Mouse (Mus musculus): ENCODE measurements around the gene Nphp3.

Nphp3 gene

GRCm38 (mm10) chr9:104001921-104002859 lies at the start of gene Nphp3:
Gene Nphp3 (plus strand): TSS chr9:104002544.
- peak; percentile 100 for DNase-seq (ENCODE audit: low read depth, low spot score)
- no peaks in the 10 kb centered on the region for H3K36me3 ChIP-seq (ENCODE audit: control insufficient read depth, insufficient read depth, low read length, poor library complexity, severe bottlenecking)
- no peaks in the 10 kb centered on the region for H3K27me3 ChIP-seq (ENCODE audit: control insufficient read depth, insufficient read depth, low read length, poor library complexity, severe bottlenecking)

GRCm38 (mm10) chr9:103958722-103959121 lies 43.6 kb upstream of the Nphp3 start:
- no peaks in the 10 kb centered on the region for H3K36me3 ChIP-seq (ENCODE audit: control insufficient read depth, insufficient read depth, low read length, poor library complexity, severe bottlenecking)
- DNase-seq (ENCODE audit: low read depth, low spot score) = no peak

DNA sequence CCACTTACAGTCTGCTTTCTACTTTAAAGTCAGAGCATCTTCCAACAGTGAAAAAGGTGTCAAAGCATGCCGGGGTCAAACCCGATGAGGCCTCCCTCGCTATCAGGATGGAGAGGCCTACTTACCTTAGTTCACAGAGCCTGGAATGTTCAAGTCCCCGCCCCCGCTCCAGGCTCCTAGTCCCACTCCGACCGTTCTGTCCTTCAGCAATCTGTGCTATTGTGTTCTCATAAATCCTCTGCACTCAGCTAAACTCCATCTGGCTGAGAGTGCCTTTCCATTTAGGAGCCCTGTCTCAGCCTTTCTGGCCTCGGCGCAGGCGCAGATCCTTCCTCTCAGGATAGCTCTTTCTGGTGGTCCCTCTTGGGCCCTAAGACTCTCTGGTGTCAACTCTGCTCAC lies 42.4 kb upstream of the Nphp3 start:
- Histone ChIP-seq H3K36me3 (ENCODE audit: control insufficient read depth, insufficient read depth, low read length, poor library complexity, severe bottlenecking) (no peaks in the 10 kb centered on the region), H3K27me3 (ENCODE audit: control insufficient read depth, insufficient read depth, low read length, poor library complexity, severe bottlenecking) (no peaks in the 10 kb centered on the region)
- DNase-seq (ENCODE audit: low read depth, low spot score) = no peak

More at GRCm38 (mm10) chr9:103958722-103959121, 43.6 kb upstream of the Nphp3 start:
- no peaks in the 10 kb centered on the region for H3K27me3 ChIP-seq (ENCODE audit: control insufficient read depth, insufficient read depth, low read length, poor library complexity, severe bottlenecking)

DNA sequence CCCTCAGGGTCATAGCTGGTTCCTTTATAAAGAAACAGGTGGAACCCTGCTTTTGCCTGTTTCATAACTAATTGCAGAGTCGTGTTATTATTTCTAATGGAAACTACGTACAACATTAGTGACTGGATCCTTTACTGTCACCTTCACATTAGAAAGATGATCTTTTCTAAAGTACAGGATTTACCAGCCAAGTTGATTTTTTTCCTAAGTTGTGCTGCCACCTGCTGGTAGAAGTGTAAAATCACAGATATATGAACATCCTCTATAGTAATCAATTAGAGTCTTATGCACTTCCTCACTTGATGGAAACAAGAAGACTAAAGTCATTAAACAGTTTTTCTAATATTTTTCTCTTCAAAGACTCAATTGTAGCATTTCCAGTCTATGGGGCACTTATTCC lies 5.8 kb upstream of the Nphp3 start:
- peak; percentile 82 for DNase-seq (ENCODE audit: low read depth, low spot score)
- no peaks in the 10 kb centered on the region for H3K36me3 ChIP-seq (ENCODE audit: control insufficient read depth, insufficient read depth, low read length, poor library complexity, severe bottlenecking)
- H3K27me3 ChIP-seq (ENCODE audit: control insufficient read depth, insufficient read depth, low read length, poor library complexity, severe bottlenecking) = no peaks in the 10 kb centered on the region

DNA sequence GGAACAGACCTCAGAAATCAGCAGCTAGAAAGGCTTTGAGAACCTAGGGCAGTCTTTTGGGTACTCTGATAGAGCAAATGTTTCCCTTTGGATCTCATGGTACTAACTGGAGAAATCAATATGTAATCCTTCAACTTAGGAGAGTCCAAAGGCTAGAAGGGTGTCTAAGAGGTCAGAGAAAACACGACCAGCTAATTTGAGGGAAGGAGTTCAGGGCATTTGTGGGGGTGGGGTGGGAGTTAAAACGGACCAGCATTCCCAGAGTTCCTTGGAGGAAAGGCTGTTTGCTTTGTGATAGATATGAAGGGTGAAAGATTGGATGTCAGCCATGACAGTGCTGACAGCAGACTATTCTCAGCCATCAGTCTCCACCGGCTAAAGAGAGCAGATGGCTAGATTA lies 1.7 kb upstream of the Nphp3 start:
- no peaks in the 10 kb centered on the region for H3K27me3 ChIP-seq (ENCODE audit: control insufficient read depth, insufficient read depth, low read length, poor library complexity, severe bottlenecking)
- H3K36me3 ChIP-seq (ENCODE audit: control insufficient read depth, insufficient read depth, low read length, poor library complexity, severe bottlenecking) = no peaks in the 10 kb centered on the region
- no peak for DNase-seq (ENCODE audit: low read depth, low spot score)

DNA sequence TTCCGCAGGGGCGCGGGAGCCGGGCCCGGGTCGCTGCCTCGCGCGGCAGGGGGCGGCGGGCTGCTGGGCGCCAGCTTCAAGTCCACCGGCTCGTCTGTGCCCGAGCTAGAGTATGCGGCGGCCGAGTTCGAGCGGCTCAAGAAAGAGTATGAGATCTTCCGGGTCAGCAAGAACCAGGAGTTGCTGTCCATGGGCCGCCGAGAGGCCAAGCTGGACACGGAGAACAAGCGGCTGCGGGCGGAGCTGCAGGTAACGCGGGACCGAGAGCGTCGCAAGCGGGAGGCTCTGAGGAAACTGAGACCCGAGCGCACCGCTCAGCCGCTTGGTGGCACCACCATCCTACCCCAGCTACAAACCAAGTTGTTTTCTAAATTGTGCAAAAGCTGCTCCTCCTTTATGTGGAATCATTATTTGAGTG lies 578 bp downstream of the Nphp3 start:
- H3K36me3 ChIP-seq (ENCODE audit: control insufficient read depth, insufficient read depth, low read length, poor library complexity, severe bottlenecking) = no peaks in the 10 kb centered on the region
- DNase-seq (ENCODE audit: low read depth, low spot score) = peak; percentile 84
- no peaks in the 10 kb centered on the region for H3K27me3 ChIP-seq (ENCODE audit: control insufficient read depth, insufficient read depth, low read length, poor library complexity, severe bottlenecking)

DNA sequence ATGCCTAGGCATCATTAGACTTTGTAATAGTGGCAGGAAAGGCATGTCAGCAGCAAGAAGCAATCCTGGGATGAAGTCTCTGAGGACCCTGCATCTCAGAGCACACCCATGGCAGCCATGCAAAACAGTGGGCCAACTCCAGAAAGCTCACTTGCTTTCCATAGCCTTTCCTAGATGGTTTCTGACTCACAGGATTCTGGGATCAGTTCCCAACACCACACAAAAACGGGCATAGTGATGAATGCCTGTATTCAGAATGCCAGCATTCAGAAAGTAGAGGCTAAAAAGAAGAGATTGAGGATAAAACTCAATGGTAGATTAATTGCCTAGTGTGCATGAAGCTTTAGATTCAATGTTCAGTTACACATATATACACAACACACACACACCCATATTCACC lies 12.2 kb downstream of the Nphp3 start:
- Histone ChIP-seq H3K36me3 (ENCODE audit: control insufficient read depth, insufficient read depth, low read length, poor library complexity, severe bottlenecking) (no peaks in the 10 kb centered on the region), H3K27me3 (ENCODE audit: control insufficient read depth, insufficient read depth, low read length, poor library complexity, severe bottlenecking) (no peaks in the 10 kb centered on the region)
- DNase-seq (ENCODE audit: low read depth, low spot score) = no peak

DNA sequence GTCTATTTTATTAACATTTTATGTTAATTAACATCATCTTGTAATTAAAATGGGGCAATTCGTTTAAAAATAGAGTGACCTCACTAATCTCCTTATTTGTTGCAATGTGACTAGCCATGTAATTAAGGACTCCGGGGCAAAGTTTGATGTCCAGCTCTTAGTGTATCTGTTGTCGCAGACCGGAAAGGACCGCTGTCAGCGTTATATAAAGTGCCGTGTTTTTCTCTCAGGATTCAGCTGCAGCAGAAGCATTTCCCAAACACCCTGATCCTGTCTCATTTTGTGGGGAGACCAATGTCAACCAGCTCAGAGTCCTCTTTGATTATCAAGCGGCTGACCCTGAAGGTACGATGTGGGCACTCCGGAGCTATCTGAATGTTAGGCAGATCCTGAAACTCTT lies 18.7 kb downstream of the Nphp3 start:
- H3K36me3 ChIP-seq (ENCODE audit: control insufficient read depth, insufficient read depth, low read length, poor library complexity, severe bottlenecking) = no peaks in the 10 kb centered on the region
- no peak for DNase-seq (ENCODE audit: low read depth, low spot score)
- H3K27me3 ChIP-seq (ENCODE audit: control insufficient read depth, insufficient read depth, low read length, poor library complexity, severe bottlenecking) = no peaks in the 10 kb centered on the region

GRCm38 (mm10) chr9:104027186-104027585 lies 24.8 kb downstream of the Nphp3 start:
- DNase-seq (ENCODE audit: low read depth, low spot score) = no peak
- H3K27me3 ChIP-seq (ENCODE audit: control insufficient read depth, insufficient read depth, low read length, poor library complexity, severe bottlenecking) = no peaks in the 10 kb centered on the region
- H3K36me3 ChIP-seq (ENCODE audit: control insufficient read depth, insufficient read depth, low read length, poor library complexity, severe bottlenecking) = no peaks in the 10 kb centered on the region

- Histone ChIP-seq H3K27me3 (ENCODE audit: control insufficient read depth, insufficient read depth, low read length, poor library complexity, severe bottlenecking) (no peaks in the 10 kb centered on the region), H3K36me3 (ENCODE audit: control insufficient read depth, insufficient read depth, low read length, poor library complexity, severe bottlenecking) (no peaks in the 10 kb centered on the region)
- DNase-seq (ENCODE audit: low read depth, low spot score) = no peak
Observed at GRCm38 (mm10) chr9:104029861-104030260, 27.5 kb downstream of the Nphp3 start.

DNA sequence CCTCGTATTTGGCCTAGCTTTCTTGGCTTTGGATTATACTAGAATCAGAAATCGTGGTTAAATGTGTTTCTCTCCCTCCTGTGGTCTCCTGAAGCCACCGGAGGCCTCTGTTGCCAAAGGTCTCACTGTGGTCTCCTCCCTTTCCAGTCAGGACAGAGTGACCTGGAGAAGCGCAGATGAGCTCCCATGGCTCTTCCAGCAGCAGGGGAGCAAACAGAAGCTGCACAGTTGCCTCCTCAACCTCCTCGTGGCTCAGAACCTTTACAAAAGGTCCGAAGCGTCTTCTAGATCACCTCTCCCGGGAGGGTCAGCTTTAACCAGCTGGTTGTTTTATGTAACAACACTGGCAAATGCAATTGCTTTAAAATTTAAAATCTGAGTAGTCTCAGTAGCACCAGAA lies 31.9 kb downstream of the Nphp3 start:
- Histone ChIP-seq H3K36me3 (ENCODE audit: control insufficient read depth, insufficient read depth, low read length, poor library complexity, severe bottlenecking) (no peaks in the 10 kb centered on the region), H3K27me3 (ENCODE audit: control insufficient read depth, insufficient read depth, low read length, poor library complexity, severe bottlenecking) (no peaks in the 10 kb centered on the region)
- no peak for DNase-seq (ENCODE audit: low read depth, low spot score)

GRCm38 (mm10) chr9:104034718-104035117 lies 32.4 kb downstream of the Nphp3 start:
- no peak for DNase-seq (ENCODE audit: low read depth, low spot score)
- Histone ChIP-seq H3K36me3 (ENCODE audit: control insufficient read depth, insufficient read depth, low read length, poor library complexity, severe bottlenecking) (no peaks in the 10 kb centered on the region), H3K27me3 (ENCODE audit: control insufficient read depth, insufficient read depth, low read length, poor library complexity, severe bottlenecking) (no peaks in the 10 kb centered on the region)

- H3K27me3 ChIP-seq (ENCODE audit: control insufficient read depth, insufficient read depth, low read length, poor library complexity, severe bottlenecking) = no peaks in the 10 kb centered on the region
- DNase-seq (ENCODE audit: low read depth, low spot score) = peak; percentile 79
- no peaks in the 10 kb centered on the region for H3K36me3 ChIP-seq (ENCODE audit: control insufficient read depth, insufficient read depth, low read length, poor library complexity, severe bottlenecking)
Observed at GRCm38 (mm10) chr9:104035261-104036015, 33.1 kb downstream of the Nphp3 start.

GRCm38 (mm10) chr9:104038266-104038665 lies 35.9 kb downstream of the Nphp3 start:
- no peaks in the 10 kb centered on the region for H3K36me3 ChIP-seq (ENCODE audit: control insufficient read depth, insufficient read depth, low read length, poor library complexity, severe bottlenecking)
- DNase-seq (ENCODE audit: low read depth, low spot score) = no peak
- no peaks in the 10 kb centered on the region for H3K27me3 ChIP-seq (ENCODE audit: control insufficient read depth, insufficient read depth, low read length, poor library complexity, severe bottlenecking)

- H3K27me3 ChIP-seq (ENCODE audit: control insufficient read depth, insufficient read depth, low read length, poor library complexity, severe bottlenecking) = no peaks in the 10 kb centered on the region
Observed at GRCm38 (mm10) chr9:104039031-104039695, 36.8 kb downstream of the Nphp3 start.

More at GRCm38 (mm10) chr9:104039031-104039695, 36.8 kb downstream of the Nphp3 start:
- no peak for DNase-seq (ENCODE audit: low read depth, low spot score)
- no peaks in the 10 kb centered on the region for H3K36me3 ChIP-seq (ENCODE audit: control insufficient read depth, insufficient read depth, low read length, poor library complexity, severe bottlenecking)
